Mouse (Mus musculus) fat pad, adult 2 months (tissue): ENCODE results near the gene Ppp1r35.

Experiments
- DNase-seq: peaks from one replicate; pipeline ENCODE4 v3.0.0-alpha.2; 2011; ENCODE audit warnings: low read depth, low spot score; ENCODE audit errors: extremely low read depth

Ppp1r35 gene

GRCm38 (mm10) chr5:137782776-137783522 lies 4.3 kb downstream of the Ppp1r35 start:
- no peak for DNase-seq

GRCm38 (mm10) chr5:137783901-137784540 lies 5.4 kb downstream of the Ppp1r35 start:
- DNase-seq = no peak

- no peak for DNase-seq
Observed at GRCm38 (mm10) chr5:137784546-137784945, 5.9 kb downstream of the Ppp1r35 start.

- no peak for DNase-seq
Observed at GRCm38 (mm10) chr5:137785164-137786031, 6.7 kb downstream of the Ppp1r35 start.

- DNase-seq = peak; percentile 94
Observed at GRCm38 (mm10) chr5:137786109-137786942, 7.7 kb downstream of the Ppp1r35 start.

GRCm38 (mm10) chr5:137787151-137787928 lies 8.7 kb downstream of the Ppp1r35 start, which contains the start of the genes Mepce and Zcwpw1:
Gene Mepce (minus strand): TSS chr5:137787655.
Gene Zcwpw1 (plus strand): TSS chr5:137787798.
- DNase-seq = peak; percentile 64

GRCm38 (mm10) chr5:137788171-137788570 lies 9.5 kb downstream of the Ppp1r35 start:
- no peak for DNase-seq

GRCm38 (mm10) chr5:137788946-137789531 lies 10.4 kb downstream of the Ppp1r35 start:
- no peak for DNase-seq

GRCm38 (mm10) chr5:137791553-137791952 lies 12.9 kb downstream of the Ppp1r35 start:
- DNase-seq = no peak

GRCm38 (mm10) chr5:137796606-137797005 lies 18.0 kb downstream of the Ppp1r35 start:
- DNase-seq = no peak

- no peak for DNase-seq
Observed at GRCm38 (mm10) chr5:137800917-137801316, 22.3 kb downstream of the Ppp1r35 start.

GRCm38 (mm10) chr5:137806158-137806557 lies 27.5 kb downstream of the Ppp1r35 start:
- DNase-seq = no peak

- DNase-seq = no peak
Observed at GRCm38 (mm10) chr5:137808316-137808715, 29.7 kb downstream of the Ppp1r35 start.

GRCm38 (mm10) chr5:137817466-137818222 lies 39.0 kb downstream of the Ppp1r35 start:
- no peak for DNase-seq

- no peak for DNase-seq
Observed at GRCm38 (mm10) chr5:137822126-137822525, 43.5 kb downstream of the Ppp1r35 start.

- DNase-seq = peak; percentile 59
Observed at GRCm38 (mm10) chr5:137822602-137823001, 44.0 kb downstream of the Ppp1r35 start.

- DNase-seq = no peak
Observed at GRCm38 (mm10) chr5:137823455-137824045, 44.9 kb downstream of the Ppp1r35 start.

- no peak for DNase-seq
Observed at GRCm38 (mm10) chr5:137825030-137825429, 46.4 kb downstream of the Ppp1r35 start.
